Mouse (Mus musculus) hindbrain, embryonic 13.5 days (tissue): ENCODE measurements around the gene Maml2. TPM values are rescaled to one million over a fixed set of nuclear protein-coding genes. Genes with fewer than 3 reads are reported as not detected.

Experiments used
- ATAC-seq: fragments of 200-750 bp; cut with Nextera tagmentation; 2 replicates; pipeline ENCODE4 v1.8.0; 2017; ENCODE audit warnings: moderate TSS enrichment; ENCODE audit not compliant: low FRiP score
- H3K27ac ChIP-seq: fragments of 300-500 bp; sonication (generic); 2 replicates; pipeline ENCODE4 v1.5.1; 2015; ENCODE audit warnings: inconsistent platforms, mild to moderate bottlenecking, moderate library complexity
- H3K27me3 ChIP-seq: fragments of 300-500 bp; sonication (generic); 2 replicates; pipeline ENCODE4 v1.6.1; 2015; ENCODE audit warnings: mild to moderate bottlenecking, inconsistent platforms
- H3K36me3 ChIP-seq: fragments of 300-500 bp; sonication (generic); 2 replicates; pipeline ENCODE4 v1.6.1; 2015; ENCODE audit warnings: mild to moderate bottlenecking, inconsistent platforms
- H3K4me1 ChIP-seq: fragments of 300-500 bp; sonication (generic); replicated peaks from 2 replicates; pipeline ENCODE4 v1.6.1; 2015; ENCODE audit warnings: inconsistent platforms
- H3K4me2 ChIP-seq: fragments of 300-500 bp; sonication (generic); 2 replicates; pipeline ENCODE4 v1.6.1; 2015; ENCODE audit warnings: inconsistent platforms, mild to moderate bottlenecking, moderate library complexity
- H3K4me3 ChIP-seq: fragments of 300-500 bp; sonication (generic); 2 replicates; pipeline ENCODE4 v1.5.1; 2015; ENCODE audit warnings: mild to moderate bottlenecking, inconsistent platforms
- H3K9ac ChIP-seq: fragments of 300-500 bp; sonication (generic); 2 replicates; pipeline ENCODE4 v1.6.1; 2015; ENCODE audit warnings: mild to moderate bottlenecking, inconsistent platforms
- H3K9me3 ChIP-seq: fragments of 300-500 bp; sonication (generic); 2 replicates; pipeline ENCODE4 v1.6.1; 2016; ENCODE audit warnings: inconsistent platforms
- WGBS: fragments of 180-500 bp; shearing (Covaris S2); methylation state at CpG from one replicate; pipeline ENCODE4 v1.1.7; 2015; 5-methylcytosine and 5-hydroxymethylcytosine counted together
- polyA plus RNA-seq: library from polyadenylated mRNA; unstranded; fragments of >200 nt; fragmentation: Nextera tagmentation; extraction: Ambion mirVana; gene quantifications from 2 replicates; pipeline ENCODE4 v1.2.1, GENCODE M21; 2015

Gene Maml2
- polyA plus RNA-seq, 1 experiment from 2014 or later, result 11.4 TPM

DNA sequence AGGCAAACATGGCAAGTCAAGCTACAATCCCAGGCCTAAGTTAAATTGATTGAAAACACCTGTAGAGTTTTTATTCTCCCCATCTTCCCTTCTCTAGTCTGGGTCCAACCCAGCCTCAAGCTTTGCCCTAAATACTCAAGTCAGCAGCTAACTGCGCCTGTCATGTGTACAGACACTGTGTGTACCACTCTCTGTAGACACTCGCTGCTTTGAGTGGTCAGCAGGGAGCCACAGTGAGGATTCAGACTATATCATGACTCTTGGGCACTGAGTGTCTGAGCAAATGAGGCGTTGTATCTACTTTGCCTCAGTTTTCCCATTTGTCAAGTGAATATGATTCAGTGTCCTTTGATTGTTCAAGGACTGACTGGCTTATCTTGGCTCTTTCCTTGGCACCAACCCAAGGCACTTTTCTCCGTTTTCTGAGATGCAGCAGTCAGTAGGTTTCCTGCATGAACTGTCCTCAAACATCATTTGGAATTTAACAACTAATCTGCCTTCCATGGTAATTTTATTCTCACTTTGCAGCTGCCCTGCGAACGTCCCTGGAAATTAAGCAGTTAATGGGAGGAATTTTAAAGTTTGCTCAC is 135.8 kb downstream of the Maml2 start:
- H3K27me3 ChIP-seq, result no peaks in the 10 kb centered on the region
- H3K9me3 ChIP-seq, result no peaks in the 10 kb centered on the region
- H3K4me1 ChIP-seq, result 0 out of 2 replicates have a peak, but pooled peaks cover 5% of the 10 kb centered on the region
- ATAC-seq, result no peak
- no peak overlapping the region for H3K4me2 ChIP-seq
- 88% methylated on average over 6 of the region's 6 CpGs for WGBS
- no peak overlapping the region for H3K27ac ChIP-seq
- H3K36me3 ChIP-seq, result no peaks in the 10 kb centered on the region
- H3K4me3 ChIP-seq, result no peak overlapping the region
- no peak overlapping the region for H3K9ac ChIP-seq

DNA sequence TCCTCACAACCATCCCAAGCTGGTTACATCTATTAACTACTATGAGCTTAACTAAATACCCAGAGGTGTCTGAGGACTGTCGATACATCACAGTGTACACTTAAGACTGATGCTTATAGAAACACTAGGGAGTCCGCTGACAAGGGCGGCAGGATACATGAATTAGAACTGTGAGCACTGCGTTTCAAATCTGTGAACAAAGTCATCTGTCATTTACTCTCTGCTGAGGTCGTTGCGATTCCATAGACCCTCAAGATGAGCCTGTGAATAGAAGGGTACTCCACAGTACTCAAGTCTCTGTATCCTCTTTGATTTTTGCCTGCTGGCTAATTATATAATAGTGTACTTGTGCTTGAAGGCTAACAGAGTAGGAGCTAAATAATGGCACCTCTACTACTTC is 143.2 kb downstream of the Maml2 start:
- no peak overlapping the region for H3K27ac ChIP-seq
- no peak for ATAC-seq
- no peaks in the 10 kb centered on the region for H3K27me3 ChIP-seq
- WGBS, result 70% methylated on average over 6 of the region's 6 CpGs
- H3K9ac ChIP-seq, result no peak overlapping the region
- no peak overlapping the region for H3K4me2 ChIP-seq
- no peaks in the 10 kb centered on the region for H3K9me3 ChIP-seq
- no peaks in the 10 kb centered on the region for H3K36me3 ChIP-seq
- H3K4me3 ChIP-seq, result no peak overlapping the region
- H3K4me1 ChIP-seq, result 0 out of 2 replicates have a peak, but pooled peaks cover 4% of the 10 kb centered on the region

DNA sequence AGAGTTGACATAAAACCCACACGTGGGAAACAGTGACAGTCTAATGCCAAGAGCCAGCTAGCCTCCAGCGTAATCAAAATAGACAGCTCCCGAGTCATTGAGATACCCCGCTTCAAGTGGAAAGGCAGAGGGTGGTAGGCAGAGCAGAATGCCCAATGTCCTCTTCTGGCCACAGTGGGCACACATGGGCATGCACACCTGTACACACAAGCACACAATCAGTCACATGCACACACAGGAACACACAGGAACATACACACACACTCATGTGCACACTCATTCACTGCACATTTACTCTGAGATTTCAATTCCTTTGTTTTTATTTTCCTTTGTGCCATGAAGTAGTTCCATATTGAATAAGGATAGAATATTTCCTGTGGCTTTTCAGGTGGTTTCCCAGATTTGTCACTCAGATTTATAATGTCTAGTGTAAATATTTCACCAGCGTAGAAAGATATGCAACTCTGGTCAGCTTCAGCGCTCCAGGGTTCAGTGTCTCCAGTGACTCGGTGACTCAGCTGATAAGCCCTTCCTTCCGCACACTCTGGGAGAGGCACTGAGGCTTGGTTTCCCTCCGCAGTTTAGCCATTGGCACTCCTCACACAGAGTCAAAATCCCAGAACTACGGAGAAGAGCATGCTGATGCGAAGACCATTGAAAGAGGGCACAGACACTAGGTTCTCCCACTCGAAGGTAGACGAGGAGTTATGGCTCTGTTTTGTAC is 144.4 kb downstream of the Maml2 start:
- no peak overlapping the region for H3K4me2 ChIP-seq
- H3K9ac ChIP-seq, result no peak overlapping the region
- no peak overlapping the region for H3K4me3 ChIP-seq
- ATAC-seq, result no peak
- WGBS, result 88% methylated on average over 13 of the region's 13 CpGs
- H3K36me3 ChIP-seq, result no peaks in the 10 kb centered on the region
- no peaks in the 10 kb centered on the region for H3K27me3 ChIP-seq
- H3K9me3 ChIP-seq, result no peaks in the 10 kb centered on the region
- no peak overlapping the region for H3K27ac ChIP-seq
- H3K4me1 ChIP-seq, result 0 out of 2 replicates have a peak, but pooled peaks cover 4% of the 10 kb centered on the region

- 42% methylated on average over 1 of the region's 1 CpGs for whole genome bisulfite sequencing
- Histone ChIP-seq H3K4me2 (no peak overlapping the region), H3K4me3 (no peak overlapping the region), H3K27ac (no peak overlapping the region), H3K27me3 (no peaks in the 10 kb centered on the region), H3K4me1 (0 out of 2 replicates have a peak, but pooled peaks cover 4% of the 10 kb centered on the region), H3K9ac (no peak overlapping the region), H3K36me3 (no peaks in the 10 kb centered on the region), H3K9me3 (no peaks in the 10 kb centered on the region)
- no peak for ATAC-seq
Observed at GRCm38 (mm10) chr9:13443484-13444211, 145.9 kb downstream of the Maml2 start.

- Histone ChIP-seq H3K4me1 (no peaks in the 10 kb centered on the region), H3K9ac (no peak overlapping the region), H3K36me3 (no peaks in the 10 kb centered on the region), H3K9me3 (no peaks in the 10 kb centered on the region), H3K27ac (no peak overlapping the region), H3K27me3 (no peaks in the 10 kb centered on the region), H3K4me3 (no peak overlapping the region), H3K4me2 (no peak overlapping the region)
- WGBS, result 96% methylated on average over 1 of the region's 1 CpGs
- no peak for ATAC-seq
Observed at GRCm38 (mm10) chr9:13446236-13446635, 148.5 kb downstream of the Maml2 start.

DNA sequence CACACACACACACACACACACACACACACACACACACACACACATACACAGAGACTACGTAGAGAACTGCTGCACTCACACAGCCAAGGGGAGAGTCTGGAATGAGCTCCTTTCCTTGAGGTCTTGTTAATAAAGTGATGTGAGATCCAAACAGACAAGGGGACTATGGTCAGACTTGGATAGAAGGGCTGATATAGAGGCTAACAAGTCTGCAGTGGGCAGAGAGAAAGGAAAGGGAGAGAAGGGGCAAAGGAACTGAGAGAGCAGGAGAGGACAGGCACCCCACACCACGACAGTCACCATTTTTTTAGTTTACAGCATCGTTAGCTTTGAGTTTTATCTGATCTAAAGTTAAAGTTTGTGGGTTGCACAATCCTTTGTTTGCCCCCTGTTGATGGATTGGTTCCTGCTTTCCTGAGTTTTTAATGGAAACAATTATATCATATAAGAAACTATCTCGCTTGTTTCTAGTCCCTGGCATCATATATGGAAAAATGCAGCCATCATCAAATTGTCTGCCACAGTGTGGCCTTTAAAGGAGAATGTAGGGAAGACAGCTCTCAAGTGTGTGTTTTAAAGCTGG is 149.0 kb downstream of the Maml2 start, which contains the start of gene Gm17571:
TSS of gene Gm17571 (minus strand) at position 51 of the 583 bp plus-strand sequence.
- no peak within 1 kb of the TSS for H3K9ac ChIP-seq
- H3K4me3 ChIP-seq, result no peak within 1 kb of the TSS
- H3K9me3 ChIP-seq, result no peaks in the 10 kb centered on the region
- H3K4me2 ChIP-seq, result no peak within 1 kb of the TSS
- no peak within 1 kb of the TSS for H3K27ac ChIP-seq
- no peaks in the 10 kb centered on the region for H3K4me1 ChIP-seq
- H3K36me3 ChIP-seq, result no peaks in the 10 kb centered on the region
- no peak for ATAC-seq
- H3K27me3 ChIP-seq, result no peaks in the 10 kb centered on the region
- WGBS, result 91% methylated on average over 4 of the region's 4 CpGs

DNA sequence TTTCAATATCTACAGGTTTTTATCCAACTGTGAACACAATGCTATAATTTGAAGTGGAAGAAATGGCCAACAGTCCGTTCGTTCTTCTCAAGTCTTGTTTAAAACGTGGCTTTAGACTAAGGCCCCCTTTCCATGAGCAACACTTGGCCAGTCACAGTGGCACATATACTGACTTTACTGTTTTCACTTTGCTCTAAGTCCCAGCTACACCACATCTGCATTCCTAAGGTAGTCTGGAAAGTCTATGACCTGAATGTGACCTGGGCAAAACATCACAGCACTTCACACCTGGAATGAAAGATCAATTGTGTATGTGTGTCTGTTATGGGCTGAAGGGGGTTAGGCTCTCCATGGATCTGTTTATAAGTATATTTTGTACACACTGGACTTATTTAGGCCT is 151.0 kb downstream of the Maml2 start:
- H3K4me2 ChIP-seq, result no peak overlapping the region
- H3K4me1 ChIP-seq, result no peaks in the 10 kb centered on the region
- H3K9ac ChIP-seq, result no peak overlapping the region
- H3K9me3 ChIP-seq, result no peaks in the 10 kb centered on the region
- H3K27me3 ChIP-seq, result no peaks in the 10 kb centered on the region
- no peak overlapping the region for H3K4me3 ChIP-seq
- no peaks in the 10 kb centered on the region for H3K36me3 ChIP-seq
- no peak for ATAC-seq
- H3K27ac ChIP-seq, result no peak overlapping the region
- WGBS, result 90% methylated on average over 3 of the region's 3 CpGs

DNA sequence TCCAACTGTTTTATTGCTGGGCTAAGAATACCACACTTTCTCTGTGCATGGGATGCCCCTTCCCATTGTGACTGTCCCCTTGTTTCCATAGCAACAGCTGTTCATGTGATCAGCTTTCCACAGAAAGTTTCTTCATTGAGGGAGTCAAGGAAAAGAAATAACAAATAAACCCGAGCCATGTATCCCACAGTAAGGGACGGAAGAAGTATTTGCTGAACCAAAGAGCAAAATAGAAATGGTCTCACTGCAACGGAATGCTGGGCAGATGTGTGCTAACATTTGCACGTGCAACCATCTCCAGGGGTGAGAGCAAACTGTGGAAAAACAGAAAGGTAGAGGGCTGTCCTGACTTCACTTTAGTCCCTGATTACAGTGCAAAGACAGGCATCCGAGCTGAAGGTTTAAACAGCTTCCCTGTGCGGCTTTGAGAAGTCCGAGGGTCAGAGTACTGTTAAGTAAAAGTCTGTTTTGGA is 156.9 kb downstream of the Maml2 start:
- no peak overlapping the region for H3K4me3 ChIP-seq
- H3K9me3 ChIP-seq, result no peaks in the 10 kb centered on the region
- no peak for ATAC-seq
- peak overlapping the region; percentile 23; the same call in 1 of the 2 replicates for H3K27ac ChIP-seq
- peaks cover 17% of the 10 kb centered on the region for H3K4me1 ChIP-seq
- H3K27me3 ChIP-seq, result no peaks in the 10 kb centered on the region
- no peak overlapping the region for H3K4me2 ChIP-seq
- WGBS, result 22% methylated on average over 7 of the region's 7 CpGs
- H3K9ac ChIP-seq, result no peak overlapping the region
- H3K36me3 ChIP-seq, result no peaks in the 10 kb centered on the region

DNA sequence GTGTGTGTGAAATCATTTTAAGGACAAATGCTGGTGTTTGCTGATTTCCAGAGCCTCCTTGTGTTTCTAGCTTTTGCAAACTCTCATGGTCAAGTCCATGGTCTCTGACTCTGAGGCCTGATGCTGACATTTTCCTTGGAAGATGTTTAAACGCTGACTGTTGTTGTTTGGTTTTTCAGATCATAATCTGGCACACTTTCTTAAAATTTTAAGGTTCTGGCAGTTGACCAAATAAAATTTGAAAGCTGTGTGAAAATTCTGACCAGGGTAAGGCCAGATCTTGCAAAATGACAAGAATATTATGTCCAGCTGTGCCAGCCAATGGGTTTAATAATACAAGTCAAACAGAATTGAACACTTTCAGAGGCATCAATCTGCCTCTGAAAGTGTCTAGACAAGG is 157.5 kb downstream of the Maml2 start:
- no peaks in the 10 kb centered on the region for H3K36me3 ChIP-seq
- H3K4me2 ChIP-seq, result no peak overlapping the region
- H3K9ac ChIP-seq, result no peak overlapping the region
- no peak overlapping the region for H3K27ac ChIP-seq
- H3K4me1 ChIP-seq, result peaks cover 17% of the 10 kb centered on the region
- no peaks in the 10 kb centered on the region for H3K27me3 ChIP-seq
- no peak overlapping the region for H3K4me3 ChIP-seq
- H3K9me3 ChIP-seq, result no peaks in the 10 kb centered on the region
- 88% methylated on average over 1 of the region's 1 CpGs for WGBS
- no peak for ATAC-seq

DNA sequence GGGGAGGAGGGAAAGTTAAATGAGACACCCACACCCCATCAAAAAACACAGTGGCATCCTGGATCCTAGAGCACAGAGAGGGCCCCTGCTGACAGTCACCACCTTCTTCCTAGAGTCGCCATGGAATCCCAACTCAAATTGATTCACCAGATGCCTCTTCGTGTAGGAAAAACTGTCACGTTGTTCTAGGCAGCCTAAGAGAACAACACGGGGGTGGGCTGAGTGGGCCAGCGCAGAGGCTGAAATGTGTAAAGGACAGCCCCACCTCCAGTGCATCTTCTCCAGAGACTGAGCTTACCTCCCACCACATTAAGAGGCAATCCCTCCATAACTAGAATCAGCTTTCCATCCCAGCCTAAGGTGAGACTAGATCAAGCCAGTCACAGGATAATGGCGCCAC is 160.0 kb downstream of the Maml2 start:
- no peaks in the 10 kb centered on the region for H3K36me3 ChIP-seq
- H3K4me2 ChIP-seq, result no peak overlapping the region
- H3K27ac ChIP-seq, result no peak overlapping the region
- H3K4me1 ChIP-seq, result peaks cover 17% of the 10 kb centered on the region
- no peak overlapping the region for H3K4me3 ChIP-seq
- no peaks in the 10 kb centered on the region for H3K9me3 ChIP-seq
- WGBS, result 72% methylated on average over 6 of the region's 6 CpGs
- no peaks in the 10 kb centered on the region for H3K27me3 ChIP-seq
- no peak for ATAC-seq
- no peak overlapping the region for H3K9ac ChIP-seq

DNA sequence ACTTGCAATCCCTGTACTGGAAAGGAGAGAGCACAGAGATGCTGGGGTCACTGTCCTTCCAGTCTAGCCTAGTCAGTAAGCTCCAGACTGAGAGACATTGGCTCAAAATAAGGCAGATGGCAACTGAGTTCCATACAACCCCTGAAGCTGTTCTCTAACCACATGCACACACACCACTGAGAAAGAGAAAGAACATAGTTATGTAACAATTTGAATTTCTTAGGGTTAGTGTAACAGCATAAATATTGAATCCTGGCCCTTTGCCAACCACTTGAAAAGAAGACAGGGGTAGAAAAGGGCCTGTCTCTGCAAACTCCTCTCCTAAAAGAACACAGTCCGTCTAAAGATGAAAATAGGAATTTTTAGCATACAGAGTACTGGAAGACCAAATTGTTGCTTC is 161.6 kb downstream of the Maml2 start:
- no peak overlapping the region for H3K4me2 ChIP-seq
- H3K9ac ChIP-seq, result no peak overlapping the region
- ATAC-seq, result no peak
- WGBS, result 45% methylated on average over 1 of the region's 1 CpGs
- no peaks in the 10 kb centered on the region for H3K9me3 ChIP-seq
- H3K27me3 ChIP-seq, result no peaks in the 10 kb centered on the region
- H3K36me3 ChIP-seq, result no peaks in the 10 kb centered on the region
- peaks cover 17% of the 10 kb centered on the region for H3K4me1 ChIP-seq
- H3K27ac ChIP-seq, result no peak overlapping the region
- no peak overlapping the region for H3K4me3 ChIP-seq

DNA sequence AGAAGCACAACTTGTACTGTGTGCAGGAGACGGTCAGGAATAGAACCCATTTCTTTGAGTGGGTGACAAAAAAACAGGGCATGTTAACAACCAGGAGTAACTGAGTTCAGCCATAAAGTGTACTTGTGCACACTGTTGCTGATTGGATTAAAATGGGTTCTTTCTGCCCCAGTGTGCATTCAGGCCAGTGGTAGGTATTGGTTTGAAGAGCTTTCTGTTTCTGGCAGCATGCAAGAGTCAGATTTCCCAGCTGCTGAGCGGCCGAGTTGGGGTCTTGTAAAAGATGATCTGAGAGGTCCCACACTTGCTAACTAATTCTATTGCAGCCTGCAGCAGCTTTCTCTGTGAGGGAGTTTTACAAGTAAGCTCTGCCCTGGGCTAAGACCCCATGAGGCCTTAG is 162.3 kb downstream of the Maml2 start:
- Histone ChIP-seq H3K27me3 (no peaks in the 10 kb centered on the region), H3K9ac (no peak overlapping the region), H3K9me3 (no peaks in the 10 kb centered on the region), H3K4me1 (peaks cover 10% of the 10 kb centered on the region), H3K27ac (no peak overlapping the region), H3K4me3 (no peak overlapping the region), H3K4me2 (no peak overlapping the region), H3K36me3 (no peaks in the 10 kb centered on the region)
- WGBS, result 91% methylated on average over 3 of the region's 3 CpGs
- no peak for ATAC-seq
